Mouse (Mus musculus) bone marrow macrophage, adult 2 months (primary cell): Measurements from ENCODE around the gene Inpp4a.

Experiments
- CTCF ChIP-seq: IDR thresholded peaks from 2 replicates; pipeline ENCODE4 v1.5.1; 2012; ENCODE audit warnings: low read depth, mild to moderate bottlenecking, low read length, moderate library complexity
- POLR2A ChIP-seq: IDR thresholded peaks from 2 replicates; pipeline ENCODE4 v1.6.1; 2012; ENCODE audit warnings: mild to moderate bottlenecking, low read depth, low read length, borderline replicate concordance

DNA sequence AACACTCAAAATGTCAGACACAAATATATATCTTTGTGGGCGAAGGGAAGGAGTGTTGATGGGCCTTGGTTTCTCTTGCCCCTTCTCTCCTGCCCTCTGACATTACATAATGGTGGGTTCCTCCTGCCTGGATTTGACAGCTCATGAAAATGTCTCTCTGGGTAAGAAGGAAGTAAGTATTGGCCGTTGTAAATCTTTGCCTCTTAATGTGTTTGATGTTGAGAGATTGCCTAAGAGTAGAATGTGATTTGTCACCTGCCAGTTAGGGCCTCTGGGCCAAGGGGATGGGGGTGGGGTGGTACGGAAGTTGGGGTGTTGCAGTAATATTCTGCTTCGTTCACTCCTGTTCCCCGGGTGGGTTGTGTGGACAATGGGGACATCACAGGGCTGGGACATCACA is 985 bp downstream of the Inpp4a start:
- TF ChIP-seq CTCF (no peak), POLR2A (no peak)
